Mouse (Mus musculus) brain, adult 2 months (tissue): ENCODE measurements around the gene Map3k7.

Experiments
- DNase-seq: peaks from one replicate; pipeline ENCODE4 v3.0.0; 2011; ENCODE audit warnings: low read depth, low spot score

Map3k7 gene

GRCm38 (mm10) chr4:32060686-32061085, 96.8 kb downstream of the Map3k7 start:
- DNase-seq = peak; percentile 18

DNA sequence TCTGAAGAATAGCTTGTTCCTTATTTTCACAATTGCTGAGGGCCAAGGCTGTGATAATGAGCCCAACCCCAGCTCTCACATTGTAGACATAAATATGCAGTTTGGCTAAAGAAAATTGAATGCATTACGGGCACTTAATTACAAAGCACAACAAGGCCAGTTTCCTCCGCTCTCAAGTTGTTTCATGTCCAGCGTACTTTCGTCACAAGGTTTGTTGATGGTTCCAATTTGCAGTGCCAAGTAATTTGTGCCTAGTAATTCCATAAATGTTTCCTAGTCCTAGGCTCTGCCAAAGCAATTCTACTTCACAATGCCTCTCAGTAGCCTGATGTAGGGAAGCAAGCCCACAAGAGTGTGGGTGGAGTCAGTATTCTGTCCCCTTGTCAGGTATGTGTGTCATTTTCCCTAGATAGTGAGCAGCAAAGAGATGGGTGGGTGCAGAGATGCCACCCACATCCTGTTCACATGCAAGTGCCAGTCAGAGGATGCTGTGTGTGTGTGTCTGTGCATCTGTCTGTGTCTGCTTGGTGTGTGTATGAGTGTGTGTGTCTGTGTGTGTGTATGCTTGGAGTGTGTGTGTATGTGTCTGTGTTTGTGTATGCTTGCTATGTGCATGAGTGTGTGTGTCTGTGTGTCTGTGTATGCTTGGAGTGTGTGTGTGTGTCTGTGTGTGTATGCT, 98.6 kb downstream of the Map3k7 start:
- peak; percentile 26 for DNase-seq

GRCm38 (mm10) chr4:32063291-32063690, 99.4 kb downstream of the Map3k7 start:
- no peak for DNase-seq
